Mouse (Mus musculus): Measurements from ENCODE around the gene Mansc1. TPM values are rescaled to one million over a fixed set of nuclear protein-coding genes. Genes with fewer than 3 reads are reported as not detected.

Gene Mansc1
- total and polyA plus RNA-seq, 2 experiments from 2014 or later, result 7.4 to 17.0 TPM

DNA sequence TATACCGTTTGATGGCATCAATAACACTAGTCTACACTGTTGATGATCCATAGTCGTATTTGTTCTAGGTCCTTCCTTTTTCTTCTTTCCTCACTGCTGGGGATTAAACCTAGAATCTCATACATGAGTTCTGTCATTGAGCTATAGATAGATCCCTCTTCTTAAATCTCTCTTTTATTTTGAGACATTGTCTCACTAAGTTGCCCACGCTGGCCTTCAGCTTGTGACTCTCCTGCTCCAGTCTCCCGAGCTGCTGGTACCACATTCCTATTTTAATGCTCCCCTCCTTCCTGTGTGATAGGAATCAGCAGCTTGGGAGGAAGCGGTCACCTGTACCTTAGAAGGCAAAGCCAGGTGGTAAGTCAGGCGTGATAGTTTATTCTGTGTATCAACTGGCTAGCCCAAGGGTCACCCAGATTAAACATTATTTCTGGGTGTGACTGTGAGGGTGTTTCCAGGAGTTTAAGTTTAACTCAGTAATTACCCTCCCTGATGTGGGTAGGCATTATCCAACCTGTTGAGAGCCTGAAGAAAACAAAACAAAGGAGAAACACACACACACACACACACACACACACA, 34.5 kb downstream of the Mansc1 start:
- TF ChIP-seq EP300 (IDR thresholded peaks at IDR 0.05; ENCODE audit: low read depth) (no peak), CTCF (IDR thresholded peaks at IDR 0.05; ENCODE audit: low read depth) (no peak)
- H3K4me2 ChIP-seq (ENCODE audit: low read depth, low read length), result no peak overlapping the region
- H3K4me3 ChIP-seq (ENCODE audit: low read depth, low read length), result no peak overlapping the region
- no peak overlapping the region for H3K9ac ChIP-seq (replicated peaks; ENCODE audit: low read depth, low read length)
- H3K36me3 ChIP-seq (replicated peaks; ENCODE audit: control insufficient read depth, insufficient read depth, low read length), result no peaks in the 10 kb centered on the region
- ATAC-seq (ENCODE audit: insufficient read depth, low read depth) (no peak), DNase-seq (ENCODE audit: low spot score) (no peak)
- H3K27me3 ChIP-seq (ENCODE audit: control insufficient read depth, insufficient read depth, low read length), result no peaks in the 10 kb centered on the region
- 76% methylated on average over 6 of the region's 6 CpGs for WGBS
- H3K4me1 ChIP-seq (ENCODE audit: control insufficient read depth, insufficient read depth), result peaks cover 6% of the 10 kb centered on the region; the same call in 1 of the 2 replicates
- H3K9me3 ChIP-seq (replicated peaks; ENCODE audit: control insufficient read depth, low read length), result no peaks in the 10 kb centered on the region
- no peak overlapping the region for H3K27ac ChIP-seq (ENCODE audit: low read depth)

DNA sequence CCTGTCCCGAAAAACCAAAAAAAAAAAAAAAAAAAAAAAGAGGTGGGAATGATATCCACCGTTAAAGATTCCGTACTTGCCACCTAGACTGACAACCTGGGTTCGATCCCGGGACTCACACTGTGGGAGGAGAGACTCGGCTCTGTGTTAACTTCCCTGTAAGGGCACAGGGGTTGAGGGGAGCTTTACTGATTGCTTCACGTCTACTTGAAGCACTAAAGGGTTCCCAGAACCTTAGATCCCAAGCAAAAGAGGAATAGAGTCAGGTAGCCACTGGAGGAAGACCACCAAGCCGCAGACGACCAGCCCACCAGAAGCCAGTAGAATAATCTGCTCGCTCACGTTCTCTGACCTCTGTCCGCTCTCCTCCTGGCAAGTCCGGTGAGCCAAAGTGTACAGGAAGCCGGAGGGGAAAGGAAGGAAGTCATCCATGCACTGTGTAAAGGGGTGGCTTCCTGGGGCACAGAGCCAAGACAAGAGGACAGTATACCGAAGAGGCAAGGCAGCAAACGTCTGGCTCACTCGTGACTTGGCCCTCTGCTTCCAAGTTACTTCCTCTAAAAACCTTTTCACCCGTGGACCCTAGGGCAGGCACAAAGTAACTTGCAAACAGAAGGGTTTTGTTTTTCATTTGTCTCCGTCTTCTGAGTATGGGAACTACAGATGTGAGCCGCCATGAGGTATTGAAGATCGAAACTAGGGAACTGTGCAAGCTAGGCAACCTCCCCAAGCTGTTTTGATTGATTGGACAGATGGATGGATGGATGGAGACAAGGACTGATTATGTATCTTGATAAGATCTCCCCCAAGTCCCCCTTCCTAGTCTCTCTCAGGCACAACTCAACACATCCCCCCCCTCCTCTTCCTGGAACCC, 37.5 kb downstream of the Mansc1 start:
- no peak overlapping the region for H3K27ac ChIP-seq (ENCODE audit: low read depth)
- 60% methylated on average over 19 of the region's 21 CpGs for WGBS
- no peaks in the 10 kb centered on the region for H3K27me3 ChIP-seq (ENCODE audit: control insufficient read depth, insufficient read depth, low read length)
- peaks cover 7% of the 10 kb centered on the region for H3K4me1 ChIP-seq (ENCODE audit: control insufficient read depth, insufficient read depth)
- peak; percentile 65 for DNase-seq (ENCODE audit: low spot score)
- H3K9me3 ChIP-seq (replicated peaks; ENCODE audit: control insufficient read depth, low read length), result no peaks in the 10 kb centered on the region
- ATAC-seq (ENCODE audit: insufficient read depth, low read depth), result peak; percentile 75
- 0 out of 2 replicates have a peak overlapping the region, but pooled peaks have one; percentile 10 for H3K4me3 ChIP-seq (ENCODE audit: low read depth, low read length)
- peak overlapping the region; percentile 28; the same call in 1 of the 2 replicates for H3K4me2 ChIP-seq (ENCODE audit: low read depth, low read length)
- 0 out of 2 replicates have a peak, but pooled peaks have one; percentile 37 for TF ChIP-seq EP300 (IDR thresholded peaks at IDR 0.05; ENCODE audit: low read depth)
- no peak for TF ChIP-seq CTCF (IDR thresholded peaks at IDR 0.05; ENCODE audit: low read depth)
- no peak overlapping the region for H3K9ac ChIP-seq (replicated peaks; ENCODE audit: low read depth, low read length)
- no peaks in the 10 kb centered on the region for H3K36me3 ChIP-seq (replicated peaks; ENCODE audit: control insufficient read depth, insufficient read depth, low read length)

- no peak for TF ChIP-seq EP300 (IDR thresholded peaks at IDR 0.05; ENCODE audit: low read depth)
- no peak for TF ChIP-seq CTCF (IDR thresholded peaks at IDR 0.05; ENCODE audit: low read depth)
- no peak overlapping the region for H3K4me3 ChIP-seq (ENCODE audit: low read depth, low read length)
- DNase-seq (ENCODE audit: low spot score) (no peak), ATAC-seq (ENCODE audit: insufficient read depth, low read depth) (no peak)
- no peak overlapping the region for H3K9ac ChIP-seq (replicated peaks; ENCODE audit: low read depth, low read length)
- H3K4me2 ChIP-seq (ENCODE audit: low read depth, low read length), result no peak overlapping the region
- H3K9me3 ChIP-seq (replicated peaks; ENCODE audit: control insufficient read depth, low read length), result no peaks in the 10 kb centered on the region
- no peaks in the 10 kb centered on the region for H3K27me3 ChIP-seq (ENCODE audit: control insufficient read depth, insufficient read depth, low read length)
- no peaks in the 10 kb centered on the region for H3K36me3 ChIP-seq (replicated peaks; ENCODE audit: control insufficient read depth, insufficient read depth, low read length)
- 86% methylated on average over 2 of the region's 2 CpGs for WGBS
- H3K27ac ChIP-seq (ENCODE audit: low read depth), result no peak overlapping the region
- peaks cover 7% of the 10 kb centered on the region for H3K4me1 ChIP-seq (ENCODE audit: control insufficient read depth, insufficient read depth)
Measured at GRCm38 (mm10) chr6:134591614-134592013, 40.7 kb downstream of the Mansc1 start.

GRCm38 (mm10) chr6:134586241-134586640, 46.0 kb downstream of the Mansc1 start:
- no peak overlapping the region for H3K9ac ChIP-seq (replicated peaks; ENCODE audit: low read depth, low read length)
- H3K27ac ChIP-seq (ENCODE audit: low read depth), result no peak overlapping the region
- no peaks in the 10 kb centered on the region; the same call in 1 of the 2 replicates for H3K27me3 ChIP-seq (ENCODE audit: control insufficient read depth, insufficient read depth, low read length)
- H3K4me2 ChIP-seq (ENCODE audit: low read depth, low read length), result no peak overlapping the region
- H3K4me3 ChIP-seq (ENCODE audit: low read depth, low read length), result no peak overlapping the region
- ATAC-seq (ENCODE audit: insufficient read depth, low read depth) (no peak), DNase-seq (ENCODE audit: low spot score) (no peak)
- TF ChIP-seq CTCF (IDR thresholded peaks at IDR 0.05; ENCODE audit: low read depth) (no peak), EP300 (IDR thresholded peaks at IDR 0.05; ENCODE audit: low read depth) (no peak)
- no peaks in the 10 kb centered on the region for H3K4me1 ChIP-seq (ENCODE audit: control insufficient read depth, insufficient read depth)
- no peaks in the 10 kb centered on the region for H3K9me3 ChIP-seq (replicated peaks; ENCODE audit: control insufficient read depth, low read length)
- no peaks in the 10 kb centered on the region for H3K36me3 ChIP-seq (replicated peaks; ENCODE audit: control insufficient read depth, insufficient read depth, low read length)
- 83% methylated on average over 5 of the region's 5 CpGs for WGBS

DNA sequence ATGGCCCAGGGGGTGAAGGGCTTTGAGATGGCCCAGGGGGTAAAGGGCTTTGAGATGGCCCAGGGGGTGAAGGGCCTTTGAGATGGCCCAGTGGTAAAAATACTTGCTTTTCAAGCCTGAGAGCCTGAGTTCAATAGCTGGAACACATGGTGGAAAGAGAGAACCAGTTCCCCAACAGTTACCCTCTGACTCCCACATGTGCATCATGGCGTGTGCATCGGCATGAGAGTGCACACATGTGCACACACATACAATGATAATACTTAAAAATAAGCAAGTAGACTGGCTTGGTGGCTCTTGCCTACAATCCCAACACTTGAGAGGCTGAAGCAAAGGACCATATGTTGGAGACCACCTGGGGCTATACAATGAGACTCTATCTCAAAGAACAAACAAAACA, 47.7 kb downstream of the Mansc1 start:
- Histone ChIP-seq H3K9me3 (replicated peaks; ENCODE audit: control insufficient read depth, low read length) (no peaks in the 10 kb centered on the region; the same call in 1 of the 2 replicates), H3K4me2 (ENCODE audit: low read depth, low read length) (no peak overlapping the region), H3K36me3 (replicated peaks; ENCODE audit: control insufficient read depth, insufficient read depth, low read length) (no peaks in the 10 kb centered on the region), H3K27ac (ENCODE audit: low read depth) (no peak overlapping the region), H3K27me3 (ENCODE audit: control insufficient read depth, insufficient read depth, low read length) (no peaks in the 10 kb centered on the region; the same call in 1 of the 2 replicates), H3K4me3 (ENCODE audit: low read depth, low read length) (no peak overlapping the region), H3K9ac (replicated peaks; ENCODE audit: low read depth, low read length) (no peak overlapping the region), H3K4me1 (ENCODE audit: control insufficient read depth, insufficient read depth) (no peaks in the 10 kb centered on the region)
- no peak for DNase-seq (ENCODE audit: low spot score)
- ATAC-seq (ENCODE audit: insufficient read depth, low read depth), result no peak
- TF ChIP-seq CTCF (IDR thresholded peaks at IDR 0.05; ENCODE audit: low read depth) (no peak), EP300 (IDR thresholded peaks at IDR 0.05; ENCODE audit: low read depth) (no peak)
- 90% methylated on average over 2 of the region's 2 CpGs for WGBS

Measured in heart, postnatal 0 days (tissue).